Mouse (Mus musculus) forebrain, embryonic 10.5 days (tissue): ENCODE data around the gene Cxcl12. TPM values are rescaled to one million over a fixed set of nuclear protein-coding genes. Genes with fewer than 3 reads are reported as not detected.

Experiments
- DNase-seq: peaks from one replicate; pipeline ENCODE4 v3.0.0-alpha.2; 2017; ENCODE audit warnings: low spot score; ENCODE audit errors: extremely low spot score
- H3K27ac ChIP-seq: fragments of 300-500 bp; sonication (generic); 2 replicates; pipeline ENCODE4 v1.5.1; 2016; ENCODE audit warnings: mild to moderate bottlenecking
- H3K27me3 ChIP-seq: fragments of 300-500 bp; sonication (generic); 2 replicates; pipeline ENCODE4 v1.6.1; 2016; ENCODE audit warnings: mild to moderate bottlenecking; ENCODE audit not compliant: poor library complexity, severe bottlenecking
- H3K36me3 ChIP-seq: fragments of 300-500 bp; sonication (generic); replicated peaks from 2 replicates; pipeline ENCODE4 v1.6.1; 2016; ENCODE audit warnings: mild to moderate bottlenecking, moderate library complexity
- H3K4me1 ChIP-seq: fragments of 300-500 bp; sonication (generic); 2 replicates; pipeline ENCODE4 v1.6.1; 2016
- H3K4me3 ChIP-seq: fragments of 300-500 bp; sonication (generic); 2 replicates; pipeline ENCODE4 v1.5.1; 2016; ENCODE audit warnings: mild to moderate bottlenecking, moderate library complexity
- H3K9me3 ChIP-seq: fragments of 300-500 bp; sonication (generic); 2 replicates; pipeline ENCODE4 v1.6.1; 2016; ENCODE audit warnings: mild to moderate bottlenecking, moderate library complexity
- WGBS: fragments of 180-500 bp; shearing (Covaris S2); methylation state at CpG from one replicate; pipeline ENCODE4 v1.1.7; 2016; 5-methylcytosine and 5-hydroxymethylcytosine counted together
- polyA plus RNA-seq: library from polyadenylated mRNA; unstranded; fragments of >200 nt; fragmentation: Nextera tagmentation; extraction: Ambion mirVana; gene quantifications from 2 replicates; pipeline ENCODE4 v1.2.1, GENCODE M21; 2016

The Cxcl12 gene
- polyA plus RNA-seq, 1 experiment from 2014 or later: 65.0 TPM

DNA sequence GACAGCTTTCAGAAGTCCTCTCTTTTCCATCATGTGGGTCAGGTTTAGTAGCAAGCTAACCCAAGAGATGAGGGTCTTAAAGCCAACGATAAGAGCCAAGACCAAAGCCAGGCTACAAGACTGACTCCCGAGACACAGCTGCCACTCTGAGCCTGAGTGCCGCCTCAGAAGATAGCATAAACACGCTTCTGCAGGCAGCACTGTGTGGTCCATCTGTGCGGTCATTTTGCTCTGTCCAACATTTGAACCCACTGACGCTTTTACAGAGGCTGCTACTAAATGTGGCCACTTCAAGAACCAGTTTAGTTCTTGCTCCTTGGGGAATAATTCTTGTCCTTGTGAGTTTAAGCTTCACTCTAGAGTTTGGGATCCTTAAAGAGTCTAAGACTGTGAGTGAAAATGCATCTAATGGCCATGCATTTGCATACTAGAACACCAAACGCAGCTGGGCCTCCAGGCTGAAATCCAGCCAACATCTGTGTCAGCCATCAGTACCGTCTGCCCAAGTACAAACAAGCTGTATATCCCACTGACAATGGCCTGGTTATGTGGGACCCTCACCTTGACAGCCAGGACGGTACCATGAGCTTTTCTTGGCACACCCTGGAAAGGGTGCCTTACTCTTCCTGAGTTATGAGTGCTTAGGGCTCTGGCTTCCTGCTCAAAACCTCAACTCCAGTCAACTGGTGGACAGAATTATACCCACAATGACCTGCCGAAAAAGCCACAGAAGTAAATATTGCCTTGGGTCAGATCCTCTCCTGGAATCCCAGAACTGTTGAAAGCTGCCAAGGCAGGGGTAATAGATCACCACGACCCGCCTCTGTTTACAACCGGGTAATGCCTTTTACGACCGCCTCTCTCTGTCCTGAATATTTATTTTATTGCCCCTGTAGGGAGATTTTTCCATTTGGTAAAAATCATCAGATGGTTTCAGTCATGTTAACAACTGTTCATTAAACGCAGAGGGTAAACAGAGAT lies 8.3 kb upstream of the Cxcl12 start:
- Histone ChIP-seq H3K36me3 (no peaks in the 10 kb centered on the region), H3K4me1 (no peaks in the 10 kb centered on the region), H3K4me3 (no peak overlapping the region), H3K27ac (no peak overlapping the region), H3K9me3 (no peaks in the 10 kb centered on the region), H3K27me3 (no peaks in the 10 kb centered on the region)
- 89% methylated on average over 16 of the region's 16 CpGs for WGBS
- no peak for DNase-seq

GRCm38 (mm10) chr6:117163486-117163885 lies 4.8 kb upstream of the Cxcl12 start:
- Histone ChIP-seq H3K27me3 (peaks cover 30% of the 10 kb centered on the region), H3K36me3 (no peaks in the 10 kb centered on the region), H3K27ac (no peak overlapping the region), H3K9me3 (no peaks in the 10 kb centered on the region), H3K4me3 (no peak overlapping the region), H3K4me1 (peaks cover 26% of the 10 kb centered on the region)
- WGBS: 82% methylated on average over 5 of the region's 5 CpGs
- DNase-seq: no peak

DNA sequence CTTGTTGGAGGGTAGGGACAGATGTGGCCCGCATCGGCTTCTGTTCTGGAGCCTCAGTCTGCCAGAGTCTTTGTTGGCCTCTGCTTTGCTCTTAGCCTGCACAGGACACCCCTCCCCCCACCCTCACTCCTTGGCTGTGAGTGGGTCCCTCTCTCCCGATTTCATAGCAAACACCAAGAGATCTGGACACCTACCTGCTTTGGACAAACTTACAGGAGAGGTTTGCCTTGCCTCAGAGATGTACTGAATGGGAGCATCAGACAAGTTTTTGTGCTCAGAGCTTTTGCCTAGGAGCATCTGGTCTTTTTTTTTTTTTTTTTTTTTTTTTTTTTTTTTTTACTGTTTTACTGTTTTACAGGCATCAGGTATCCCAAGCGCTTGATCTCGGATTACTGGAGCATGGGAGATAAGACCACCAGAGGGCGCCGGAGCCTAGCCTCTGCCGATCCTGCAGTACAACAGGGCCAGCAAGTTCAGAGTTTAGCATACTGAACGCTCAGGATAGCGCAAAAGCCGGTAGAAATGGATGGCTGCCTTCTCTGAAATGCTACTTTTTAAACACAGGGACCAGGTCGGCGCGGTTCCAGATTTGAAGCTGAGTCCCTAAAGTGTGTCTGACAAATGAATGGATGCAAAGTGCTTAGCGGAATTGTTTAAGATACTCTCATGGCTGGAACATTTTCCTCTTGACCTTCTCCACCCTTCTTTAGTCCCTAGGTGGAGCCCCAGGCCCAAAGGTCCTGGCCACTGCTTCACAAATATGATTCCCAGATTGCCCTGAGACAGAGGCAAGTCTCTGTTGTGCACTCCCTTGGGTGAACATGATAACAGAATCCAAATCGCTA lies 1.5 kb upstream of the Cxcl12 start:
- H3K9me3 ChIP-seq: no peaks in the 10 kb centered on the region
- H3K27ac ChIP-seq: 0 out of 2 replicates have a peak overlapping the region, but pooled peaks have one; percentile 35
- DNase-seq: peak; percentile 89
- 1% methylated on average over 16 of the region's 16 CpGs for WGBS
- peaks cover 63% of the 10 kb centered on the region for H3K27me3 ChIP-seq
- H3K36me3 ChIP-seq: no peaks in the 10 kb centered on the region
- H3K4me1 ChIP-seq: peaks cover 51% of the 10 kb centered on the region
- peak overlapping the region; percentile 71 for H3K4me3 ChIP-seq

DNA sequence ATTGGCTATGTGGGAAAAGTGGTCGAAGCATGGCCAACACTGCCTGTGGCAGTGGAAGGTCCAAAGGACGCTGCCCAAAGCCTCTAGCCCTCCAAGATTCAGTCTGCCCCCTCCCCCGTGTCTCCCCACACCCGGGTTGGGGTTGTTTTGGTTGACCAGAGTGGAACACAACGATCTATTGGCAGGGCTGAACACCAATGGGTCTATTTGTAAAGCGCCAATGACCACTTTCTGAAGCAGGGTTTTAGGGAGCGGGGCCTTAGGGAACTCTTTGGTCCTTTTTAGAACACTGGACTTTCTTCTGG lies 957 bp upstream of the Cxcl12 start:
- Histone ChIP-seq H3K4me3 (peak overlapping the region; percentile 71), H3K27ac (no peak overlapping the region), H3K36me3 (no peaks in the 10 kb centered on the region), H3K4me1 (peaks cover 51% of the 10 kb centered on the region), H3K27me3 (peaks cover 69% of the 10 kb centered on the region), H3K9me3 (no peaks in the 10 kb centered on the region)
- DNase-seq: no peak
- 10% methylated on average over 7 of the region's 7 CpGs for WGBS

DNA sequence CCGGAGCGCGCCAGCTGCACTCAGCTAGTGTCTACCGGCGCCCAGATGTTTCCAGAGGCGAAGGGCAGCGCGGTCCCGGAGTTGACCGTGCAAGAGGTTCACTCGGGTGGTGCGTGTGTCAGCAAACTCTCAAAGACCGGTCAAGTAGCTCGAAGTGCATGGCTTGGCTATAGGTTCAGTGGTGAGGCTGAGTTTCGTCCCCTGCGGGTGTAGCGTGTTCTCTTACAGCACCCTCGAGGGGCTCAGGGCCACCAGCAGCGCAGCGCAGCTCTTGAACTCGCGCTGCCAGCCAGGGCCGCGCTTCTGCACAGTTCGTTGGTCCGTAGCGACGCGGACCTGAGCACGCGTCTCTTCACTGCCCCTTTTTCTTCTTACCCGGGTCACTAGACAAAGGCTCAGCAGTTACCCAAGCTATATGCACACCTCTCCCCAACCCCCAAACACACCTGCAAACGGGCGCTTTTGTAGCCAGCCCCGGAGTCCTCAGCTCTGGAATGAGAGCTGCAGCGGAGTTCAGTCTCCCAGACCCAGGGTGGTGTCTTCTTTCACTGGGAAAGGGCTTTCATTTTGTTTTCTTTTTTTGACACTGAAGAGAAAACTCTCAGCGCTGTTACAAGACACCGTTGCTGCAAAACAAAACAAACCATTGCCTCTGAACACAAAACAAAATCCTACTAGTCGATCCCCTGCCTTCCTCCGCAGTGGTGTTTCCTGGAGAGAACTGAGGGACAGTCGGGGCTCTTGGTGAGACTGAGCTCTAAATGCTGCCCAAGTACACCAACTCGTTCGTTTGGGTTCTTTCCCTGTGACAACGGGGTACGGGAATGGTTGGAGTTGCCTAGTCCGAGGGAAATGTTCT lies 945 bp downstream of the Cxcl12 start:
- Histone ChIP-seq H3K36me3 (no peaks in the 10 kb centered on the region), H3K27ac (peak overlapping the region; percentile 83)
- WGBS: under 1% methylated on average over 46 of the region's 46 CpGs

GRCm38 (mm10) chr6:117169910-117170747 lies 1.8 kb downstream of the Cxcl12 start:
- Histone ChIP-seq H3K36me3 (no peaks in the 10 kb centered on the region), H3K4me3 (peak overlapping the region; percentile 71), H3K4me1 (peaks cover 63% of the 10 kb centered on the region), H3K9me3 (no peaks in the 10 kb centered on the region), H3K27me3 (peaks cover 88% of the 10 kb centered on the region), H3K27ac (0 out of 2 replicates have a peak overlapping the region, but pooled peaks have one; percentile 83)
- WGBS: 21% methylated on average over 10 of the region's 10 CpGs
- DNase-seq: no peak

More for the DNA sequence above, 945 bp downstream of the Cxcl12 start:
- Histone ChIP-seq H3K27me3 (peaks cover 87% of the 10 kb centered on the region), H3K4me3 (peak overlapping the region; percentile 71), H3K9me3 (no peaks in the 10 kb centered on the region), H3K4me1 (peaks cover 63% of the 10 kb centered on the region)
- DNase-seq: peak; percentile 46

- 87% methylated on average over 6 of the region's 6 CpGs for WGBS
- peaks cover 6% of the 10 kb centered on the region; the same call in 1 of the 2 replicates for H3K36me3 ChIP-seq
- H3K27ac ChIP-seq: no peak overlapping the region
- H3K4me1 ChIP-seq: peaks cover 54% of the 10 kb centered on the region
- H3K27me3 ChIP-seq: peaks cover 82% of the 10 kb centered on the region
- H3K9me3 ChIP-seq: no peaks in the 10 kb centered on the region
- no peak for DNase-seq
- no peak overlapping the region for H3K4me3 ChIP-seq
Measured at GRCm38 (mm10) chr6:117172358-117172757, 4.0 kb downstream of the Cxcl12 start.

DNA sequence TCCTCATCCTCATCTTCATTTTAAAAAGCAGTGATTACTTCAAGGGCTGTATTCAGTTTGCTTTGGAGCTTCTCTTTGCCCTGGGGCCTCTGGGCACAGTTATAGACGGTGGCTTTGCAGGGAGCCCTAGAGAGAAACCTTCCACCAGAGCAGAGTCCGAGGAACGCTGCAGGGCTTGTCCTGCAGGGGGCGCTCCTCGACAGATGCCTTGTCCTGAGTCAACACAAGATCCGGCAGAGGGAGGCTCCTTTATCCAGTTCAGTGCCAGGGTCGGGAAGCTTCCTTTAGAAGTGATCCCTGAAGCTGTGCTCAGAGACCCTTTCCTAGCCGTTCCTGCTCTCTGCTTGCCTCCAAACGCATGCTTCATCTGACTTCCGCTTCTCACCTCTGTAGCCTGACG lies 5.5 kb downstream of the Cxcl12 start:
- peak; percentile 81 for DNase-seq
- Histone ChIP-seq H3K27me3 (peaks cover 82% of the 10 kb centered on the region), H3K4me1 (peaks cover 39% of the 10 kb centered on the region), H3K36me3 (peaks cover 18% of the 10 kb centered on the region), H3K4me3 (peak overlapping the region; percentile 16; the same call in 1 of the 2 replicates), H3K27ac (no peak overlapping the region), H3K9me3 (no peaks in the 10 kb centered on the region)
- WGBS: 15% methylated on average over 11 of the region's 11 CpGs

DNA sequence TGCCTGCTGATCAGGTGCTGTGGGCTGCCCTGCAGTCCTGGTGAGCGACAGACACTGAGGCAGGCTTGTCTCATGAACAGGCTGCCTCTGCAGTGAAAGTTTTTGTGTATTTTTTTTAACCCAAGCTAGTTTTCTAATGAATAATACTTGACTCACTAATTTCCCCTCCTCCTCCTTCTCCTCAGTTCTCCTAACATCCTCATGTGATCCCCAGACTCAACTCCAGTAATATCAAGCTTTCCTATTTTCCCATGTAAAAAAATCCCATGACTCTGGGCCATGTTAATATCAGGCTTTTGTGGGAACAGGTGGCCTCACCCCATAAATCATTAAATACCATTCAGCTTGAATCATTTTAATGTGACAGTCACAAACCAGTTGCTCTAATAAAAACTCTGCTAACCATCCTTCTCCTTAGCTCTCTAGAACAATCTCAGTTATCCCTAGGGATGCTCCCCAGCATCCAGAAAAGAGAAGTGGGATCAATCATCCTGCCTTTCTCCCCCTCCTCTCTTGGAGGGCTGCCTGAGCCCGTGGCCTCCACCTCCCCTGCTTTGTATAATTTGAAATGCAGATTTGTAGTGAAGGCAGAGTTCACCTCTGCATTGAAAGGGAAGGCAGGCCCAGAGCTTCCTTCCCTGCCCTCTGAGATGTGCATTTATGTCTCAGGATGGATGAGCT lies 6.9 kb downstream of the Cxcl12 start:
- 73% methylated on average over 2 of the region's 2 CpGs for WGBS
- peaks cover 39% of the 10 kb centered on the region for H3K4me1 ChIP-seq
- no peaks in the 10 kb centered on the region for H3K9me3 ChIP-seq
- no peak overlapping the region for H3K4me3 ChIP-seq
- peaks cover 18% of the 10 kb centered on the region for H3K36me3 ChIP-seq
- peaks cover 75% of the 10 kb centered on the region for H3K27me3 ChIP-seq
- no peak for DNase-seq
- no peak overlapping the region for H3K27ac ChIP-seq

DNA sequence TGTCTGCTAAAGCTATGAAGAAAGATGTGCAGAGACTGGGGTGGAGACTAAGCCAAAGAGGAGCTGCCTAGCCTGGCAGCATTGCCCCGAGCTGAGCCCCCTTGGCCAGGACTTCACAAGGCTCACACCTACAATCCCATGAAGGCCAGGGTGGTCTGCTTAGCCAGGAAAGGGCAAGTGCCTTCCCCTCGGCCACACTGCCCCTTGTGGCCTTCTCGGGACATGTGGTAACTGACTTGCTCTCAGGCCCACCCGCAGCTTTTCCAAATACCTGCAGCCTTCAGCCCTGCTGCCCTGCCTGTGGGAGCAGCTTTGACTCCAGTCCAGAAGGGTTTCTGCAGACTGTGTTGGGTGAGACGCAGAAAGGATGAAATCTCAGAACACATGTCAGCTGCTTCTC lies 8.1 kb downstream of the Cxcl12 start:
- peaks cover 64% of the 10 kb centered on the region for H3K27me3 ChIP-seq
- peak; percentile 28 for DNase-seq
- no peaks in the 10 kb centered on the region for H3K9me3 ChIP-seq
- H3K4me3 ChIP-seq: no peak overlapping the region
- H3K36me3 ChIP-seq: peaks cover 18% of the 10 kb centered on the region
- H3K27ac ChIP-seq: no peak overlapping the region
- peaks cover 35% of the 10 kb centered on the region for H3K4me1 ChIP-seq
- WGBS: 23% methylated on average over 5 of the region's 5 CpGs

GRCm38 (mm10) chr6:117180303-117180702 lies 12.0 kb downstream of the Cxcl12 start:
- 17% methylated on average over 6 of the region's 6 CpGs for WGBS
- H3K36me3 ChIP-seq: peaks cover 18% of the 10 kb centered on the region
- peaks cover 33% of the 10 kb centered on the region; the same call in 1 of the 2 replicates for H3K27me3 ChIP-seq
- H3K4me3 ChIP-seq: no peak overlapping the region
- no peak overlapping the region for H3K27ac ChIP-seq
- peaks cover 23% of the 10 kb centered on the region for H3K4me1 ChIP-seq
- H3K9me3 ChIP-seq: no peaks in the 10 kb centered on the region
- DNase-seq: no peak
